Mouse (Mus musculus) E14TG2a.4 (cell line): ENCODE data around the gene Zfp64.

Experiments
- CTCF ChIP-seq: conservative IDR thresholded peaks from 2 replicates; pipeline ENCODE4 v1.5.1; 2014; ENCODE audit warnings: low read length
- NANOG ChIP-seq: IDR thresholded peaks from 2 replicates; pipeline ENCODE4 v1.6.1; 2014; ENCODE audit warnings: borderline replicate concordance, low read length, mixed read lengths

DNA sequence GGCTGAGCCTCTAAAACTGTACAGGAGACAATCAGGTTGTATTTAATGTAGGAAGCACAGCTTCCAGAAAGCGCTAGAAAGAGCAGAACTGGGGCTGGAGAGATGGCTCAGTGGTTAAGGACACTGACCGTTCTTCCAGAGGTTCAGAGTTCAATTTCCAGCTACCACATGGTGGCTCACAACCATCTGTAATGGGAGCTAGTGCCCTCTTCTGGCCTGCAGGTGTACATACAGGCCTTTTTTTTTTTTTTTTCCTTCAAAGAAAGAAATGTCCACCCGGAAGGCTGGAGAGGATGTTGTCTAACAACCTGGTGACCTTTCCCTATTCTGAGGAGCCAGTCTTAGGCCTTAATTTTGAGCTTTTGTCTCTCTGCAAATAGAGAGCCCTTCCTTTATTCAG is 50.5 kb downstream of the Zfp64 start:
- TF ChIP-seq CTCF (peak; percentile 58), NANOG (no peak)
